Mouse (Mus musculus) stomach, postnatal 0 days (tissue): ENCODE measurements around the gene Rxfp1. TPM values are rescaled to one million over a fixed set of nuclear protein-coding genes. Genes with fewer than 3 reads are reported as not detected.

ENCODE experiments used
- ATAC-seq: fragments of 200-750 bp; cut with Nextera tagmentation; 2 replicates; pipeline ENCODE4 v1.8.0; 2017; ENCODE audit not compliant: low FRiP score, low TSS enrichment
- DNase-seq: peaks from one replicate; pipeline ENCODE4 v3.0.0-alpha.2; 2016; ENCODE audit warnings: low spot score
- H3K27ac ChIP-seq: fragments of 300-500 bp; sonication (generic); replicated peaks from 2 replicates; pipeline ENCODE4 v1.5.1; 2014; ENCODE audit warnings: mild to moderate bottlenecking, control low read depth
- H3K27me3 ChIP-seq: fragments of 300-500 bp; sonication (generic); 2 replicates; pipeline ENCODE4 v1.6.1; 2014; ENCODE audit warnings: low read length; ENCODE audit not compliant: control insufficient read depth, insufficient read depth
- H3K36me3 ChIP-seq: fragments of 300-500 bp; sonication (generic); 2 replicates; pipeline ENCODE4 v1.6.1; 2014; ENCODE audit warnings: low read length, mixed read lengths; ENCODE audit not compliant: control insufficient read depth, insufficient read depth
- H3K4me1 ChIP-seq: fragments of 300-500 bp; sonication (generic); replicated peaks from 2 replicates; pipeline ENCODE4 v1.6.1; 2014; ENCODE audit warnings: antibody characterized with exemption; ENCODE audit not compliant: control insufficient read depth, insufficient read depth
- H3K4me2 ChIP-seq: fragments of 300-500 bp; sonication (generic); replicated peaks from 2 replicates; pipeline ENCODE4 v1.6.1; 2014; ENCODE audit warnings: low read depth, mild to moderate bottlenecking, control low read depth, moderate library complexity
- H3K4me3 ChIP-seq: fragments of 300-500 bp; sonication (generic); 2 replicates; pipeline ENCODE4 v1.5.1; 2014; ENCODE audit warnings: low read depth, low read length, control low read depth
- H3K9ac ChIP-seq: fragments of 300-500 bp; sonication (generic); 2 replicates; pipeline ENCODE4 v1.6.1; 2014; ENCODE audit warnings: mild to moderate bottlenecking, low read length, control low read depth, mixed read lengths
- H3K9me3 ChIP-seq: fragments of 300-500 bp; sonication (generic); 2 replicates; pipeline ENCODE4 v1.6.1; 2016; ENCODE audit warnings: low read length; ENCODE audit not compliant: control insufficient read depth
- CTCF ChIP-seq: IDR thresholded peaks from 2 replicates; pipeline ENCODE4 v1.5.1; 2016; ENCODE audit warnings: antibody characterized with exemption, low read depth, mild to moderate bottlenecking, moderate library complexity
- EP300 ChIP-seq: optimal IDR thresholded peaks from 2 replicates; pipeline ENCODE3; 2016; ENCODE audit warnings: antibody characterized with exemption
- WGBS: fragments of 180-500 bp; shearing (Covaris S2); extraction: QIAGEN DNeasy Blood & Tissue Kit; methylation state at CpG from one replicate; pipeline ENCODE4 v1.1.7; 2014; 5-methylcytosine and 5-hydroxymethylcytosine counted together
- polyA plus RNA-seq: library from polyadenylated mRNA; unstranded; fragments of >200 nt; fragmentation: Nextera tagmentation; extraction: Ambion mirVana; gene quantifications from 2 replicates; pipeline ENCODE4 v1.2.1, GENCODE M21; 2015

Rxfp1 gene
- polyA plus RNA-seq, 1 experiment from 2014 or later, result not detected

GRCm38 (mm10) chr3:79664787-79665408 lies 72.8 kb downstream of the Rxfp1 start:
- Histone ChIP-seq H3K36me3 (no peaks in the 10 kb centered on the region), H3K9ac (no peak overlapping the region), H3K4me3 (no peak overlapping the region), H3K4me2 (no peak overlapping the region), H3K9me3 (no peaks in the 10 kb centered on the region), H3K27ac (no peak overlapping the region), H3K4me1 (no peaks in the 10 kb centered on the region), H3K27me3 (no peaks in the 10 kb centered on the region)
- TF ChIP-seq CTCF (peak; percentile 91), EP300 (no peak)
- DNase-seq (peak; percentile 38), ATAC-seq (no peak)
- 34% methylated on average over 9 of the region's 9 CpGs for WGBS

- H3K4me2 ChIP-seq, result no peak overlapping the region
- WGBS, result 26% methylated on average over 5 of the region's 5 CpGs
- H3K27ac ChIP-seq, result no peak overlapping the region
- TF ChIP-seq CTCF (no peak), EP300 (no peak)
- H3K4me1 ChIP-seq, result no peaks in the 10 kb centered on the region
- no peaks in the 10 kb centered on the region for H3K36me3 ChIP-seq
- H3K27me3 ChIP-seq, result no peaks in the 10 kb centered on the region
- ATAC-seq (no peak), DNase-seq (no peak)
- H3K9me3 ChIP-seq, result no peaks in the 10 kb centered on the region
- H3K4me3 ChIP-seq, result no peak overlapping the region
- H3K9ac ChIP-seq, result no peak overlapping the region
Observed at GRCm38 (mm10) chr3:79656682-79657081, 81.0 kb downstream of the Rxfp1 start.

- ATAC-seq (no peak), DNase-seq (no peak)
- no peaks in the 10 kb centered on the region for H3K27me3 ChIP-seq
Observed at GRCm38 (mm10) chr3:79652129-79652528, 85.6 kb downstream of the Rxfp1 start.

GRCm38 (mm10) chr3:79629416-79629730 lies 108.3 kb downstream of the Rxfp1 start, which contains the start of gene Etfdh:
Etfdh (minus strand) TSS chr3:79629500.
- Histone ChIP-seq H3K4me3 (peak within 1 kb of the TSS; percentile 73), H3K9ac (peak within 1 kb of the TSS; percentile 71), H3K36me3 (peaks cover 3% of the 10 kb centered on the region; the same call in 1 of the 2 replicates), H3K27ac (peak within 1 kb of the TSS; percentile 93), H3K4me1 (no peaks in the 10 kb centered on the region), H3K9me3 (no peaks in the 10 kb centered on the region), H3K27me3 (no peaks in the 10 kb centered on the region), H3K4me2 (peak within 1 kb of the TSS; percentile 76)
- 1% methylated on average over 11 of the region's 11 CpGs for WGBS
- peak; percentile 27 for ATAC-seq
- TF ChIP-seq EP300, result no peak
- TF ChIP-seq CTCF, result no peak
- DNase-seq, result peak; percentile 61

More at GRCm38 (mm10) chr3:79652129-79652528, 85.6 kb downstream of the Rxfp1 start:
- Histone ChIP-seq H3K4me2 (no peak overlapping the region), H3K27ac (no peak overlapping the region), H3K36me3 (no peaks in the 10 kb centered on the region), H3K9me3 (no peaks in the 10 kb centered on the region), H3K9ac (no peak overlapping the region), H3K4me1 (no peaks in the 10 kb centered on the region), H3K4me3 (no peak overlapping the region)
- TF ChIP-seq EP300 (no peak), CTCF (no peak)
- 78% methylated on average over 6 of the region's 6 CpGs for WGBS

GRCm38 (mm10) chr3:79628561-79629415 lies 108.9 kb downstream of the Rxfp1 start, which contains the start of gene 4930579G24Rik:
4930579G24Rik (plus strand) TSS chr3:79629079.
- under 1% methylated on average over 60 of the region's 60 CpGs for WGBS
- ATAC-seq (peak; percentile 99), DNase-seq (peak; percentile 93)
- Histone ChIP-seq H3K9ac (peak within 1 kb of the TSS; percentile 71), H3K27ac (peak within 1 kb of the TSS; percentile 93), H3K4me2 (peak within 1 kb of the TSS; percentile 76), H3K4me3 (peak within 1 kb of the TSS; percentile 73), H3K9me3 (no peaks in the 10 kb centered on the region), H3K36me3 (peaks cover 2% of the 10 kb centered on the region; the same call in 1 of the 2 replicates), H3K27me3 (no peaks in the 10 kb centered on the region), H3K4me1 (no peaks in the 10 kb centered on the region)
- TF ChIP-seq CTCF, result no peak
- TF ChIP-seq EP300, result no peak

- no peaks in the 10 kb centered on the region; the same call in 1 of the 2 replicates for H3K36me3 ChIP-seq
- peak overlapping the region; percentile 70 for H3K4me2 ChIP-seq
- H3K9ac ChIP-seq, result peak overlapping the region; percentile 61
- H3K27me3 ChIP-seq, result no peaks in the 10 kb centered on the region
- DNase-seq (no peak), ATAC-seq (no peak; the same call in 1 of the 2 replicates)
- no peaks in the 10 kb centered on the region for H3K9me3 ChIP-seq
- peak overlapping the region; percentile 93 for H3K27ac ChIP-seq
- H3K4me1 ChIP-seq, result no peaks in the 10 kb centered on the region
- TF ChIP-seq EP300 (no peak), CTCF (no peak)
- under 1% methylated on average over 9 of the region's 9 CpGs for WGBS
- H3K4me3 ChIP-seq, result peak overlapping the region; percentile 73
Observed at GRCm38 (mm10) chr3:79628182-79628560, 109.5 kb downstream of the Rxfp1 start.
